Mouse (Mus musculus) induced T-regulatory cell, adult 2 months (primary cell): Measurements from ENCODE around the gene Cers6.
A peak's percentile ranks its signal among the peaks of the same experiment; 100 is the strongest.

Experiments
- DNase-seq: peaks from one replicate; pipeline ENCODE4 v3.0.0-alpha.2; 2012; ENCODE audit warnings: low read depth

The Cers6 gene

GRCm38 (mm10) chr2:68968028-68968427, 106.8 kb downstream of the Cers6 start:
- no peak for DNase-seq

- DNase-seq: no peak
These were observed 110.6 kb downstream of the Cers6 start for GRCm38 (mm10) chr2:68971840-68972239.

DNA sequence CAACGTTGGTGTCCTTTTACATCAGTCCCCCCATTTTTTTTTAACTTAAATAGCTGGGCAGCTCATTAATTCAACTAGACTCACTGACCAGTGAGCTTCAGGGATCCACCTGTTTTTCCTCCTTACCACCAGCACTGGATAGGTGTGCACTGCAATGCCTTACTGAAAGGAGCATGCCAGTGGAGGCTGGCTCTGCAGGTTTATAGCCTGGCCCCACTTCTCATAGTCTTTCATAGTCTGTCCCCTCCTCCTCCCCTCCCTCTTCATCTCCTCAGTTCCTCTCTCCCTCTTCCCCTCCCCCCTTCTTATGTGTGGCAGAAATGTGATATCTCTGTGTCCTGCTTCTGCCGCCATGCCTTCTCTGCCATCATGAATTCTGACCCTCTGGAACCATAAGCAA, 112.5 kb downstream of the Cers6 start:
- DNase-seq: no peak

GRCm38 (mm10) chr2:68975286-68975685, 114.0 kb downstream of the Cers6 start:
- DNase-seq: no peak

GRCm38 (mm10) chr2:68975780-68976179, 114.5 kb downstream of the Cers6 start:
- DNase-seq: no peak

DNA sequence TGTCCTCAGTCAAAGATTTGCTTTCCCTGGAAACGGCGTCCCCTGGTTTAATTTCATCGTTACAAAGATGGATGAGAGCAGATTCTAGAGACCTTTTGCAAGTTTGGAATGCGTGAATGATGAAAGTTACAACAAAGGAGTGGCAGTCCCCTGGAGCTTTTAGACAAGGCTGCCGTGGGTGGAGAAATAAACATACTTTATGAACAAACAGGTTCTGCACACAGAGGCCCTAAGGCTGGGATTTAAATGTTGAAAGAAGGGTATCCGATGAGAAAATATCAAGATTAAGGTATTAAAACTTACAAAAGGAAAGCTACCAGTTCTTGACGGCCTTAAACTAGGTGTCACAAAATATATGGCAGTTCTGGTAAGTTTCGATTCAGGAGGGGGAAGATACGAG, 117.0 kb downstream of the Cers6 start:
- no peak for DNase-seq

- DNase-seq: peak; percentile 12
These were observed 117.7 kb downstream of the Cers6 start for GRCm38 (mm10) chr2:68978660-68979604.

DNA sequence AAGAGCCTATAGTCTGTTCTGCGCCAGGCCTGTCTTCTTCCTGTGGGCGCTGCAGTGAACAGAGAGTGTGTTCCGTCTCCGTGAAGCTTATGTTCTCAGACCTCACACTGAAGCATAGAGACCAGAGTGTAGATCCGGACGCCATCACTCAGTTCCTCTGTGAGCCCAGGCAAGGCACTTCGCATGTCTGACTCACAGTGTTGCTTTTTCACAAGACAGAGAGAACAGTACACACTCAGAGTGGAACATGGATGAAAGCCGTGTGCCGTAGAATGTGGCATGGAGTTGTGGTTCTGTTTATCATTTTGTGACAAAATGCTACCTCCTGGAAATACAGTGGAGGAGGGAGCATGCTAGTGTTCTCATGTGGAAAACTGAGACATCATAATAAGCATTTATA, 120.1 kb downstream of the Cers6 start:
- no peak for DNase-seq

DNA sequence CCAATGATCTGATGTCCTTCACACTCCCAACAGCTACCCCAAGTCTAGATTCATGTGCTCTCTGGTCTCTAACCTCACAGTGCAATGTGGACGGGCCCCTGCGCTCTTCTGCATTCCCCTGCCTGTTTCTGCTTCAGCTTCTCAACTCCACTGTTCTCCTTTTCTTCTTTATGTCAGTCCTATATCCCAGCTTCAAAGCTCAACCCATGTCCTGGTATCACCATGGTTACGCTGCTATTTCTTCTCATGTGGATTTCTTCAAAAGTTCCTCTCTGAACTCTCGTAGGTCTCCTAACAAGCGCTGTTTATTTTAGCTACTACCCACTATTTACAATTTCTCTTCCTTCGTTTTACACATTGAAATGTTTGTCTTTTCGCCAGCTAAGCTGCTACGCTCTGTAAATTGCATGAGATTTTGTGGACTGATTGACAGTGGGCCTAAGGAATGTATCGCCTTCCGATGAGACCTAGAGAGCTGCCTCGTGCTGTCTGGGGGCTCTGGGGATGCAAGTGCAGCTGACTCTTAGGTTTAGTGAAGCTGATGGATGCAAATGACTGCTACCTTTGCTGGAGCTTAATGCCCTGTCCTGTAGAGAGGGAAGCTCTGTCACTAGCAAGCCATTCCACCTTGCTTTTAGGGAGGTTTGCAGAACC, 120.6 kb downstream of the Cers6 start:
- no peak for DNase-seq

- no peak for DNase-seq
These were observed 121.7 kb downstream of the Cers6 start for GRCm38 (mm10) chr2:68982979-68983378.

DNA sequence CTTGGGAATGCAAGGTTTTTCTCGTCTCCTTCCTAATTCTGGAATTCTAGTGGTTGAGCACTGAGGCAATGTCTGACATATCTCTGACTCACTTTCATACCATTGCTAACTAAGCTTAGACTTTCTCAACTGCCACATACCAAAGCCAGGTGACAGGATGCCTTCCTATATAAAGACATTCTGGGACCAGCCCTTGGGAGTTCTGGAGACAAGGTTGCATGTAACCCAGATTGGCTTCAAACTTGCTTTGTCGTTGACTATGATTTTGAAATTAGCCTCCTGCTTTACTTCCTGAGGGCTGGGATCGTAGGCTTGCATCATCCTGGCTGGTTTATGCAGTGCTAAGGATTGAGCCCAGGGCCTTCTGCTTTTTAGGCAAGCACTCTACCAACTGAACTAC, 122.2 kb downstream of the Cers6 start:
- no peak for DNase-seq

DNA sequence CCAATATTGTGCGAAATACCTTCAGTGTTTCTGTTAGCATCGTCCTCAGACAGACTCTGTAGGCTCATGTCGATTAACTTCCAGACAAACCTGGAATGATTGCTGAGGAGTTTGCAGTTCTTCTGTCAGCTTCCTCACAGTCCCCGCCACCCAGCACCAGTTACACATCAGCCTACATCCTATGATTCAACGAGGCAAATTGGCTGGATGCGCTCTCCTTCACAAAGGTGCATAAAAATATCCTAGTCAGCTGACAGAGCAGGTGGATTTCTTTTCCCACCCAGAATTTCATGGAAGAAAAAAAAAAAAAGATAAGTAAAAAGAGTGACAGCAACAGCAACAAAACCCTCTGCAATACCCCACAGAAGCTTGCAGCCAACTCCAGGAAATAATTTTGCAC, 127.9 kb downstream of the Cers6 start:
- no peak for DNase-seq

DNA sequence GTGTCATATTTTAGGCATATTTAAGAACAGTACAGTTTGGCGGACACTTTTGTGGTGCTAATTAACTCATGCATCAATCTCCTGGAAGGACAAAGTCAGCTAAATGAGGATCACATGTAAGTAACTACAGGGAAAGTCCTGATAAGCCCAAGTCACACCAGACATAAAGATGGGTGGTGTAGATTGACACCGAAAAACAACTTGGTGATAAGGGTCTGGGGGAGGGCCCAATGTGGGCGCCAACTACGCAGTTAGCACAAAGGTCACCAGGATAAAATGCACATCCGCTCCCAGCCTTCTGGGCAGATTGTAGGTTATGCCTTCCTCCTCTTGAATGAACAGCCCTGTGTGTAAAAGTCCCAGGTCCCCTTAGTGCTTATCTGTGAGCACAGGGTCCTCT, 131.4 kb downstream of the Cers6 start:
- DNase-seq: no peak

DNA sequence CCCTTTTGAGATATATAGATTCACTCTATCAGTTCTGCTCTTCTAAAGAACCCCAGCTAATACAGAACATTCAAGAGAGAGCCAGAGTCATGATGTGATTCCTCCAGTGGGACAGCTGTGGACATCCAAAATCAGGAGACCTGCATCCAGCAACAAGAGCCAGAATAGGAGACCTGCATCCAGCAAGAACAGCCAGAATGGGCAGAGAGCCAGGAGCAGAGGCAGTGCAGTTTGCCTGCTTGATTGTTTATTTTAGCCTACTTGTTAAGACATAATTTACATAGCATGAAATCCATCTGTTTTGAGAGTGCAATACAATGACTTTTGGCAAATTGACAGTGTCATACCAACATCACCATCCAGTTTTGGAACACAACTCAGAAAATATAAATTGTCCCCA, 133.2 kb downstream of the Cers6 start:
- no peak for DNase-seq

DNA sequence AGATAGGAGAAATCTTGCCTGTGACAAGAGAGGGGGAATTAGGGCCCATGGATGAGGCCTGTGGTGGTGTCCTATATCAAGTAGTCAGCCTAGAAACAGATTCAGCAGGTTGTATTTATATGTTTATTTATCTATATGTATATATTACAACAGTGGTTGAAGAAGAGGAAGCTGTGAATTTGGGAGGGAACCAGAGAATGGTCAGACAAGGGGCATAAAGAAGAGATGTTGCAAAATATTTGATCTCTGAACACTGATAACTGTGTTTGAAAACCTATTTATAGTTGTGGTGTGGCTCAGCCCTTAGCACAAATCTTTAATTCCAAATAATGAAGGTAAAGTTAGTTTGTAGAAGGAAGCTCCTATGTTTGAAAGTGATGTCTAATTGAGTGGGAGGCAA, 134.5 kb downstream of the Cers6 start:
- no peak for DNase-seq

- DNase-seq: no peak
These were observed 135.0 kb downstream of the Cers6 start for GRCm38 (mm10) chr2:68996268-68996667.

GRCm38 (mm10) chr2:69004001-69004400, 142.8 kb downstream of the Cers6 start:
- DNase-seq: no peak

DNA sequence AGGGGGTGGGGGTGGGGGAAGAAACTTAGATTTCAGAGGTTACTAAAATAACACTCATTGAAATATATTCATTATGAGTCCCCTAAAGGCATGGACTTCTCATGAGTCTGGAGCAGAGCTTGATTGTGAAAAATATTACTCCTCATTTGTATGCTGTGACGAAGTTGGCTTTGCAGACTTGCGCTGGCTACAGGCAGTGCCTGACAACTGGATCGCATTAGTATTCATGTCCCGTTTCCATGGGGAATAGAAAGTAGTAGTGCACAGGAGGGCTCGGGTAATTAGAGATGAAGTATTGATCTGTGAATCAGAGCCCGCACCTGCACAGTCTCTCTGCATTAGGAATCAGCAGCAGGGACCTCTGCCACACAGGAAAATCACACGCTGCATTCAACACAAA, 150.2 kb downstream of the Cers6 start:
- no peak for DNase-seq

DNA sequence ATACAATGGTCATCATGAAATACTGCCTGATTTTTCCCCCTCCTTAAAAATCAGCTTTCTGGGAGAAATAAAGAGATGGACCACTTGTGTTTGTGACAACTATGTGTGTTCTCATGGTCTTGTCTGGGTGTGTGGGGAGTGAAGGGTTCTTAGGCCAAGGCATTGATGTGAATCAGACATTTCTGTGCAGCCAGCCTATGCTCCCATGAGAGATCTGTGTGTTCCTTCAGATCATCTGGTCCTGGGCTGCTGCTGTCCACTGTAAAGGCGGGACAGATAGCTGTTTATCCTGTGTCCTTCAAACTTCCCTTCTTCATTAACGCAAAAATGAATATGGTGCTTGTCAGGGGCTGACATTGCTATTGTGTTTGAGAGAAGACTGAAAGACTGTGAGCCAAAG, 150.6 kb downstream of the Cers6 start:
- no peak for DNase-seq

- DNase-seq: no peak
These were observed 153.0 kb downstream of the Cers6 start for GRCm38 (mm10) chr2:69014241-69014640.

- no peak for DNase-seq
These were observed 154.0 kb downstream of the Cers6 start for GRCm38 (mm10) chr2:69015172-69015724.

DNA sequence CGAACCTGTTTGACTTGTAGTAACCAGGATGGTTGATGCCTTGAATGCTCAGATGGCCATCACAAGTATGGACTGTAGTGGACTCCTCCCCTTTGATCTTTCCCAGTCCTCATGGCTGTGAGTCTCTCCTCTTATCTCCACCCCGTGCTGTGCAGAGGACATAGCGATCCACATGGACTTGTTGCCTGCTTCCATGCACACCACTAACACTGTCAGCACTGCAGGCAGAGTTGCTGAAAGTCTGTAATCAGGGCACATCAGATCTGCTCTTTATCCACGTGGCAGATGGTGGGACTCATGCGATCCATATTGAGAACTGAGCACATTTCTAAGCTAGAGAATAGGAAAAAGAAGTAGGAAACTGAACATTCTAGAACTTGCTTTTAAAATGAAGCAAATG, 154.6 kb downstream of the Cers6 start:
- no peak for DNase-seq

- DNase-seq: no peak
These were observed 157.9 kb downstream of the Cers6 start for GRCm38 (mm10) chr2:69019026-69019565.
